Mouse (Mus musculus): ENCODE data around the gene Plekha7.

The Plekha7 gene

DNA sequence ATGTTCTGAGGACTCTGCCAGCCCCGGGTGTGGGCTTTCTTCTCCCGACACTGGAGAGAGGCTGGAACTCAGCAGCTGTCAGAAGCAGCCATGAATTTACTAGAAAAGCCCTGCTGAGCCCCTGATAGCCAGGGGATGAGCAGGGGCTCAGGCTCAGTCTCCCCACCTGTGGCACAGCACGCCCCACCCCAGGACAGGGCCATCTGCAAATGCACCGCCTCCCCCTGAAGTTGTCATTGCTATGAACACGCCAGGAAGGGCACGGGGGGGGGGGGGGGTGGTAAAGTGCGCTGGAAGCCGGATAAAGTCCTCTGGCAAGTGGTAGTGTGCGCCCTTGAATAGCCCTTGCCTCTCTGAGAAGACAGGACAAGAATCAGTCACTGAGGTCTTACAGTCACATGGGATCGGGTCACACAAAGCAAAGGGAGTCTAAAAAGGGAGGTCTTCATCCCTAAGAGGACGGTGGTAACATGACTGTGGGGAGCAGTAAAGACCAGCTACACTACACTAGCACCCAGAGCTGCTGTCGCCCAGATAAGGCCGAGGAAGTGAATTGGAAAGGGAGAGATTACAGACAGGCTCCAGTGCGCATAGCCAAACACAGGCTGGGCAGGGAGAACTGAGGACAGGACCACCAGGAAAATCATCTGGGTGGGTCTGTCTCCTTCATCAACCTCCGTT, 61.3 kb downstream of the Plekha7 start:
- no peak for DNase-seq

DNA sequence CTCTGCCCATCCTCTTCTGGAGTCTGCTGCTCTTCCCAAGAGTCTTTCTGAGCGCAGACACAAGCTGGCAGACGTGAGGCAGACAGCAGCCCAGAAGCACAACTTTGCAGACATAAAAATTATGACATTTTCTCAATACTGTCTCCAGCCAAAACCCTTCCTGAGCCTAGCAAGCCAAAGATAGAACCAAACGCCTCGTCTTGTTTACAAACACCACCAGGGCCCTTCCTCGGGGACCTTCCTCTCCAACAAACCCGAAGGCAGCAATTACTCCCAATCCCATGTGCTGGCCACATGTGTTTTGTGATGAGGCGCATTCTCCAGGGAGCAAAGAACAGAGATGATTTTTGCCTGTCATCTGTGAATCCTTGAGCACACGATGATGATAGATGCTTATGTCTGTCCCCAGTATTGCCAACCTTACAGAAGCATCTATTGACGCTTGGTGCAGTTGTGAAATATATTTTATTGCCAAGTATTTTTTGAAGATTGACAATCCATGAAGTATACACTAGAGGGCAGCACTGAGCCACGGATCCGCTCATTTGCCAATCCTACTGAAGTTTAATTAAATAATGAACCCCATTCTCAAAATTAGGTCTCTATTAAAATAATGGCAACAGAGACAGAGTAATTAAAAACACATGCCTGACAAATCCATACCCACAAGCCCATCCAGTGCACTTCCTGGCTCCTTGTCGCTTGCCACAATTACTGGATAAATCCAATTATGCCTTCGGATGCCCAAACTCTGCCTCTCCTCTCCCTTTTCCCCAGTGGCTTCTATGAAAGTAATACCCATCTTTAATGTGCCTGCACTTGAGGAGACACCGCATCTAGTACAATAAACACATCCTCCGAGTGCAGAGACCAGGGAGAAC, 62.1 kb downstream of the Plekha7 start:
- DNase-seq, result no peak

DNA sequence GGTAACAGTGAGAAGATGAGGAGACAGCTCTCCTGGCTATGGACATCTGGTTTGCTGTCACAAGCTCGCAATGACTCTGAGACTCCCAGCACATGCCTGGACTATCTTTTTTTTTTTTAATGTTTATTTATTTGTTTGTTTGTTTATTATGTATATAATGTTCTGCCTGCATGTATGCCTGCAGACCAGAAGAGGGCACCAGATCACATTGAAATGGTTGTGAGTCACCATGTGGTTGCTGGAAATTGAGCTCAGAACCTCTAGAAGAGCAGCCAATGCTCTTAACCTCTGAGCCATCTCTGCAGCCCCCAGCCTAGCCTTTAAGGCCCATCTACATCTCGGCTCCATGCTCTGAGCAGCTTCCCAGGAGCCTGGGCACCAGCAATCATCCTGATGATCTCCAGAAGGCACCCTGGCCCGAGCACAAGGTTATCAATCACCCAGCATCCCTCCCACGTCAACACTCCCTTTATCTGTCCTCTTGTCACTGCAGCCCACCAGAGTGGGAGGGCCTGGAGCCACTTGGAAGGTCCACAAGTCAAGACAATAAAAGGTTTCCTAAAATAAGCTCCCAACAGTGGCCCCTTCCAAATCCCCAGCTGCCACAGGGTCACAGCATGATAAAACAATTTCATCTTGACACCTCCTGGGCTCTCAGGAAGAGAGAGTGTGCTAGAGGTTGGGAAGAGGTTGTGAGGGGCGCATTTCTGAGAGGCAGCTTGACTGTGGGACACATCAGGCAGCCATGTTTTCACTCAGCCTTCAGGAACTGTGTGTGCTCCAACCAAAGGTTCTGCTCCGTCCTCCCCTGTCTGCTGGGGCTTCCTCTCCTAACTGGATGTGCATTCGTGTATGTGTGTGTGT, 63.6 kb downstream of the Plekha7 start:
- DNase-seq, result no peak

DNA sequence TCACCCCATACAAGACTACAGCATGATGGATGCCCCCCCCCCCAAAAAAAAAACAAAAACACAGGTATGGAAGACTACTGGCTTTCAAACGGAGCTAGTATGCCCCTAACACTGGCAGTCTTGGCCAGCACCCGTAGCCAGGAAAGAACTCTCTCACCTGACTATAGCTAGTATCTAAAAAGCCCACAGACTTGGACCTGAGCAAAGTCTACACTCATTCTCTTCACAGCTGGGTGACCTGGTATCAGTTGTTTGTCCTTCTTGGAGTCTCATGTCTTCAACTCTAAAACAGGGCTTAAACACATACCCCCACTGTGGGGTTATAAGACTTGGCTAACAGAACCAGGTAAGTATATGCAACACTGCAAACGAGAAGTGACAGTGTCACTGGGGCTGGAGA, 65.4 kb downstream of the Plekha7 start:
- no peak for DNase-seq

DNA sequence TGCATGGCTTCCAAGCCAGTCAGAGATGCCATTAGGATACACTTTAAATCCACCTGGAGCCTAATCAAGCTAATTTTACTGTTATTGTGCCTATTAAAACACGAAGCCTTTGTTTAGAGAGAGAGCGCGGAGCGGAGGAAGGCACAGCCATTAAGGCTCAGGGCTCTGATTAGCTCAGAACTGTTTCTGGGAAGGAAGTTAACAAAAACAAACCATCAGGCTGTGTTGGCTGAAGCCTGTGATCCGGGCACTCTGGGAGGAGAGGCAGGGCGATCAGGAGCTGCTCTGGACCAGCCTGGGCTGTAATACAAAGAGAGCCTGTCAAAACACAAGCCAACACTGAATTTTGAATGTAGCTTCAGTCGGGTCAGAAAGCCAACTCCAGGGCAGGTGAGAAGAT, 66.6 kb downstream of the Plekha7 start:
- DNase-seq, result no peak

DNA sequence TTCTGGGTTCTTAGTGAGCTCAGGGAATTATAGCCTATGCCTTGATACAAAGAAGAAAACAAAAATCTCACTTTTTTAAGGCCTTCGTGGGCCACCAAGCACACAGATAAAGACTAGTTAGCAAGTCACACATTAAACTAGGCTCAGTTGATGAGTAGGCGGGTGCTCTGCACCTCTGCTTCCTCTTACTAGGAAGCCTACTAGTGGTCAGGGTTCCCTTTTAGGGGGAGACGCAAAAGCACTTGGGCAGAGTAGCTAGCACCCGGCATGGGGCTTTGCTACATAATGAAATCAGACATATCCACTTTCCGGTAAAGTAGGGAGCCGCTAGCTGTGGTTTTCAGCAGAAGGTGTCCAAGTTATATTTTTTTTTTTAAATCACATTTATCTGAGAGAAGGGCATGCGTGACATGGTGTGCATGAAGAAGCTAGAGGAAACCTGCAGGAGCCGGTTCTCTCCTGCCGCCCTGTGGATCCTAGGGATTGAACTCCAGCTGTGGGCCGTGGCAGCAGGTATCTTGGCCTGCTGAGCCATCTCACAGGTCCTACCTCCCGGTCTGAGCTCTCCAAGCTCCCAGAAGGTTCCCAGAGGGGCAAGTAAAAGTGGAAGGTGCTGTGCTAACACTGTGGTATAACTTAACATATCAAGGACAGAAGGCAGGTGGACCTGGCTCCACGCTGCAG, 67.2 kb downstream of the Plekha7 start:
- no peak for DNase-seq

DNA sequence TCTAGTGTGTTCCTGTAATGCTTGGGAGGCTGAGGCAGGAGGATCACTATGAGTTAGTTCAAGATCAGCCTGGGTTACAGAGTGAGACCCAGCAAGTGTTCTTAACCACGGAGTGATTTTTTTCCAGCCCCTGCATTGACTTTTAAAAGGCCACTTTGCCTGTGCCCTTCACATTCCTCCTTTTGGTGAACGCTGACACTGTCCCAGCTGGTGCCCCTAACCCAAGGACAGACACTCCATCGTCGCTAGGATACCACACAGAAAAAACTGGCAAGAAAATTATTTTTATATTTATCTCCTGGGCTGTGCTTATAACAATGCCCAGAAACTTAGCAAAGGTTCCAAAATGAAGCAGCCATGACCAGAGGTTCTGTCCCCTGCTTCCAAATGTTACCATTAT, 67.8 kb downstream of the Plekha7 start:
- DNase-seq, result no peak

DNA sequence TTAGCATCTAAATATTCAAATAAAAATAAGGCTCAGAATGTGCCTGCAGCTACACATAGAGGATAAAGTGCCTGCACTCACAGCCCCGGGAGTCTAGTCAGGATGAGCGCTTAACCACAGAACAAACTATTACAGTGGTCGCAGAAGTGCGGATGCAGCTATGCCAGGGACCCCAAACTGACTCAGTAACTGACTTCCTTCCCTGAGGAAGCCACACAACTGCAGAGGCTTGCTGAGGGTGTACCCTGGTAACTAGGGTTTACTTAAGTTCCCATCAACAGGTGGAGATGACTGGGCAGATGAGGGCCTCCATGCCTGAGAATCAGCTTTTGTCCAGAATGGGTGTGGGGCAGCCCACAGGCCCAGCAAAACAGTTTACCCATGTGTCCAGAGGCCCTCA, 69.9 kb downstream of the Plekha7 start:
- DNase-seq, result no peak

DNA sequence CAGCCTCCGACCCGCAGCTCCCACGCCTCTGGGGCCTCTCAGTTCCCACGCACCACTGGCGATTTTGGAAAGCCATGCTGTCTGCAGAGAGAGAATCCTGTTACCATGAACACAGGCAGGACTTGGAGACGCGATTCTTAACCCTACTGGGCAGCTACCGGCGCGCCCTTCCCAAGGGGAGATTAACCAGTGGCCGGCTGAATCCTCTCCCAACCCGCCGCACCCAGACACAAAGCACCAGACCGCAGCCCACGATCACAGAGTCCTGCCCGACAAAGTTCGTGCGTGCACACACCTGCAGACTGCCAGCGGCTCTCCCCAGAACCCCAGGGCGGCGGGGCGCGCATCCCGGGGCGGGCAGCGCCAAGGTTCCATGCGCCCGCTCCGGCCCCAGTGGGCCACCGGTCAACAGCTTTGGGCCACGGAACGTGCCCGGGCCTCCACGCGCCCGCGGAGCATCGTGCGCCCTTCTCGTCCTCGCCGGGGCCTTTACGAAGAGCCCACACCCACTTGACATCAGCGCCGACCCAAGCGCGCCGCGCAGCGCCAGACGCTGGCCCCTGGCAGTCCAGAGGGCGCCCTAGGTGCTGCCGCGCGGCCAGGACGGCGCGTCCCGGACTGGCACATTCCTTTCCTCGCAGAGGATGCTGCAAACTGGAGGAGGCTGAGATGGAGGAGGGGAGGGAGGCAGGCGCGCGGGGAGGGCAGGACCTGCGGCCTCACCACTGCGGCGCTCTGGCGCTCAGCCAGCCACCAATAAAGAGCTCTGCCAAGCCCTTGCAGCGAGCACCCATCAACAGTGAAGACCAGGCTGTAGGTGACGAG, 70.8 kb downstream of the Plekha7 start:
- no peak for DNase-seq

DNA sequence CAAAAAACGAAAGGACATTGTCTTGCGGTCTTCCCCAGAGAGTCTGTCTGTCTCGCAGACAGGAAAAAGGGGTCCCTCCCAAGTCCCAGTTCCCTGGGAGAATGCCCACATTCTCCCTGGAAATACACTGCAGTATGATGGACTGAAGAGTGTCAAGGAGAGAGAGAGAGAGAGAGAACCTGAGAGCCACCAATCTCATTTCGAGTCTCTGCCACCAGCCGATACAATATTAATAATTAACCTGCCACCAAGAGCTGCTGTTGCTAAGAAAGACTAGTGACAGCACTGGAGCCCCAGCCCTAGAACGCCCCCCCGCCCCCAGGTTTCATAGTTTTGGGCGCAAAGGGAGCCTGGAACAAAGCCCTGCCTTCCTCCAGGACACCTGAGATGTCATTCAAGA, 71.6 kb downstream of the Plekha7 start:
- DNase-seq, result no peak

DNA sequence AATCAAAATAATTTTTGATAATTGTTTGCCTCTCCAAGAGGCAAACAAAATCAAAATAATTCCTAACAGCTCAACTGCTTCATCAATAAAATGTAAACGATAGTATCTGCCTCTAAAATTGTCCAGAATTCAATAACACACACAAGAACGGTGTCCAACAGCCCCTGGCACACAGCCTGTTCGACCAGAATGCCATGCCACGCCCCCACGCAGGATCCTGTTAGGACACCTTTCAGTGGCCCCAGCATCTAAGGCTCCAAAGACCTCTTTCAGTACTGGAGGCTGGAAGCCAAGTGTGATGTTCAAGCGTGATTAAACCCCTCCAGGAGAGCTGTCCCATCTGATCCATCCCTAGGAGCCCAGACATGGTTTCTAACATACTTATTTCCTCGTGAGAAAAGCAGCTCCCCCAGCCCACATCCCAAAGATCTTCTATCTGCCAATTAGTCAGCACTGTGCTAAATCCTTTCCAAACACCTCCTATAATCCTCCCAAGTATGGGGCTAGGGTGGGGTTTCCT, 73.8 kb downstream of the Plekha7 start:
- DNase-seq, result no peak

DNA sequence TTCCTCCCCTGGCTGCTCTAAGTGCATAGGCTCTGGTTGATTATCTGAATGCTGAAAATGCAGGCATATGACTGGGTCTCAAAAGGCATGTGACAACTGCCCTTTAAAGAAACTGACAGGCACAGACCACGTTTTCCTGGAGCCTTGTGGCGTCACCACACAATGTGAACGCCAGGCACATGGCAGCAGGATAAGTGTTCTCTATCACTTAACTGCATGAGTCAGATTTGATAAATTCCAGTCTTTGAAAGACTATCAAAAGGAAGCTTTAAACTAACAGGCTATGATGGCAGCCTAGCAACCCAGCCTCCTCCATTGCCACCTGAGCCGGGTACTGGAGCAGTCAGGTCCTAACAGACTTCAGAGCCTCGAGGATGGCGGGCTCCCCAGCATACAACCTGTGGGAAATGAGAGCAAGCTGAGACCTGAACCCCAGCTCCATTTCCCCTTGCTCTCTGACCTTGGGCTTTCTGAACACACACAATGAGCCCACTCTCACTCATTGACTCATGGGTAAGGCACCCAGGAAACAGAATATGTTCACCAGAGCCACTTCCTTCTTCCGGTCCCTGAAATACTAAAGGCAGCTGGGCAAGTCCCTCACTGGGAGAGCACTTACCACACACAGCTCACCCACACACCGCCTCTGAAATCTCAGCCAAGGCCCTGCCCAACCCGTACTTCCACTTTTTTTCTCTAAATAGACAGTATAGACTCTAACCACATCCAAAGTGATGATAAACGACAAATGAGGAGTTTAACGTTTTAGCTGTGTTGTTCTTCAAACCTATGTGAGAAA, 77.2 kb downstream of the Plekha7 start:
- no peak for DNase-seq

DNA sequence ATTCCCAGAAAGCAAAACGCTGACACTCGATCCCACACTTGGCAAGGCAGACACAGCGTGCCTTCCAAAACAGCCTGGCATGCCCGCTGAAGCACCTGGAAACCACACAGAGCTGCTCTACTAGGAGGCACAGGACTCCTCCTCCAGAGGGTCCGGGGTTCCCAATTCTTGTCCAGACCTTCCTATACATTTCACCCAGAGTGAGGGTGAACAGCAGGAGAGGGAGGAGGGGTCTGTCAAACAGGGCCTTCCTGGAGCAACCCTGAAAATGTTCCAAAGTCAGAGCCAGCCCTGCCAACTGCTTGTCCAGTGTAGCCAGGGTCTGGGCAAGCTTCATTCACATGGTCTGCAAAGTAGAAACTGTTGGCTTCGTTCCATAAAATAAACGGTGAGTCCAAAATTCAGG, 81.3 kb downstream of the Plekha7 start:
- no peak for DNase-seq

DNA sequence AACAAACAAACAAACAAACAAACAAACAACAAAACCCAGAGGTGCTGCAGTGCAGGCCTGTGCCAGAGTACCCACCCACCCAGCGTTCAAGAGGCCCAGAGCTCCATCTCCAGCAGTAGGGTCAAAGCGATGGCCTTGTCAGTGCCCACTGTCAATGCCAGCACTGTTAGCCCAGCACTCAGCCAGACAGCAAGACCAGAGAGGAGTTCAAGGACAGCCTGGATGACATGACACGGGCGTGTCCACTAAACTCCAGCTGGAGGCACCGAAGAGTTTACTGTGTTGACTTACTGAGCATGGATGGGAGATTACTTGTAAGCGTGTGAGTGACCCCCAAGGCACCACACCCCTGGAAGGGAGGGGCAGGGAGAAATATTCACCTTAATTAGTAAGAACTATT, 81.9 kb downstream of the Plekha7 start:
- DNase-seq, result no peak

DNA sequence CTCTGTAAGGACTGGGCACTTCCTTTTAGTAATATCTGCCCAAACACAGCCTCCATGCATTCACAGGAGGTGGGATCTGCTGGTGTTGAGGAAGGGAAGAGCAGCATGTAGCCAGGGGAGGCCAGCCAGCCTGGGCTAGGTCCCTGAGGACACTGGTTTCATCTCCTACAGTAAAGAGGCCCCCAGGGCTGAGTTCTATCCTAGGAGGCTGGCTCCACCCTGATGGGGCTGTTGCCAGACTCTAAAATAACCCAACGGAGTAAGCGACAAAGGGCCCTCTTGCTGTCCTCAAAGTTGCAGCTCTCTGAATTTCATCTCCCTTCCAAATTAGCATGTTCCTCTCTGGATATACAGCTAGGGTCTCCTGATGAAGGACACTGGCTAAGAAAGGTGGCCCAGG, 83.6 kb downstream of the Plekha7 start:
- DNase-seq, result no peak

DNA sequence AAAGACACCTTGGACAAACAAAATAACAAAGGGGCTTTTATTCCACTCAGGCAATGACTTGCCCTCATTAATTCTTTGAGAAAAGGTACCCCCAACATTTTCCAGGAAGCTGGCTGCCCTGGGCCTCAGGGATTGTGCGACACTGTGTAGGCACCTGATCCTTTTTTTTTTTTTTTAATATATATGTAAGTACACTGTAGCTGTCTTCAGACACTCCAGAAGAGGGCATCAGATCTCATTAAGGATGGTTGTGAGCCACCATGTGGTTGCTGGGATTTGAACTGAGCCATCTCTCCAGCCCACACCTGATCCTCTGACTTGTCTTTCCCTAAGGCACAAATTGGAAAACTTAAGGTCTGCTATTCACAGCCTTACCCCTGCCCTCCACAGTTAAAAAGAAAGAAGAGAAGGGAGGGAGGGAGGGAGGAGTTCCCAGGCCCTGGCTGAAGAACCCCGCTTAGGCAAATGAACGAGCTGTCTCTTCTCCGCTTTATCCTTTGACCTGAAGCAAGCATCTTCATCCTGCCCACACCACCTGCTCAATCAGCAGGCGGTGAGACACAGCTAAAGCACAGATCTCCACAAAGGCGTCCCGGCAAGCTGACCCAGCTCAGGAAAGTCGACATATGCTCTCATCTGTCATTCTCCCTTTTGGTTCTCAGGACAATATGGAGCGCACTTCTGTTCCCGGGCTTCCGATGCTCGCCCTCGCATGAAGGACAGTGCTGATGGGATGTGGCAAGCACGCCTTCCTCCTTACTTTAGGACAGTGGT, 85.0 kb downstream of the Plekha7 start:
- DNase-seq, result no peak

DNA sequence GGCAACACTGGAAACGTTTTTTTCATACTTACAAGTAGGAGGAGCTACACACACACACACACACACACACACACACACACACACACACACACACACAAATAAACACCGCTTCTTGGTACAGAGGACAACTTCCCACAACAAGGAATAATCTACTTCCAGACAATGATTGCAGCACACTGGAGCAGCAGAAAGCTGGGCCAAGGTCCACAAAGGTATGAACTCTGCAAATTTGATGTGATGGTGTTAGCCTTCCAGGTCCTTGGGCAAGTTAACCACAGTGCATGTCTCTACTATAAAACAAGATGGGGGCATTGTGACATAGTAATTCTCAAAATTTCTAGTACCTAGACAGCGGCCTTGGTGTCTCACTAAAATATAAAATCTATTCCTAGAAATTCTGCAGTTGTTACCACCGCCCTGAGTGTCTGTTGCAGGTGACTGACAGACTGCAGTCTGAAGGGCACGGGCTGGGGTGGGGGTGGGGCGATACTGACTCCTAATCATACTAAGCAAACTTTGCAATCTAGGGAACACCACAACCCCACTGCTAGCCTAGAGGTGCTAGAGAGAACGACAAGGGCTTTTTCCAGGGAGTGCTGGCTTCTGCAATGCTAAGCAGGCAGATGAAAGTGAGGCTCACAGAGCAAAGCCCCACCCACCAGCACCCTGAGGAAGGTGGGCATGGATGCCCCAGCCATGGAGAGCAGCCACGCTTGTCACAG, 85.7 kb downstream of the Plekha7 start:
- no peak for DNase-seq

DNA sequence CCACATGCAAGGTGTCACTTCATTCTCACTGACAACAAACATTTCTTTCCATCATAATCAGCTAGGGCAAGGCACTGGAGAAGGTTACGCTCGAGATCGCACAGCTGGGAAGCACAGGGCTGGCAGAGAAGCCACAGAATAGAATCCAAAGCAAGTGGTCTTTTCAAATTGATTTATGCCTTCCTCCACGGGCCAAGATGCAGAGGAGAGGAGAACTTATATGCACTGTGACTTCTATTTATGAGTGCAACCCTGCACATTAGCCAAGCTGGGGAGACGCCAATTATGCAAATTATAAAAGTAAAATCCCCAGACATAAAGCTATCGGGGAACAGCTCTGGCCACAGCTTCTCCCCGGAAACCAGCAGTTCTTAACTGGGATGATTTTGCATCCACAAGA, 86.3 kb downstream of the Plekha7 start:
- DNase-seq, result no peak

DNA sequence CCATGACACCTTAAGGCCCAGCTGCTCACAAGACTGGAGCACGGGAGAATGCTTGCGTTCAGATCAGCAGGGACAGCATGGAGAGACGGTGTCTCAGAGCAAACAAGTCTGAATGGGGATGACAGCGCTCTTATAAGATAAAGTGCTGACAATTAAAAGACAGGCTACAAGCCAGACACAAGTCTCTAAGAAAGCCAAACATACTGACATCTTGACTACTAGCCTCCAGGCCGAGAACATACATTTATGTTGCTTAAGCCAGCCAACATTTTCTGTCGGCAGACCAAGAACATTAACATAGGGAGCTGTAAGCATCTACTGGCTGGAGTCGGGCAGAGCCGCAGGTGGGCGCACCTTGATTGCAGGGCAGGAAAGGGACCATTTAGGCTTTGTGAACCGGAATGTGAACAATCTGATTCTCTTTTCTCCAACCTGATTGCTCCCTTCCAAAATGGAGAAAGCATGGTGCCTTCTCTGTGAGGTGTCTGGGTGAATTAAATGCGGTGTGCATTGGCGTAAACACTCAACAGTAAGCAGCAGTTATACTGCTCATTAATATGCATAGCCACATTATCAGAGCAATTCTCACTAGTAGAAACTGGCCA, 88.0 kb downstream of the Plekha7 start:
- no peak for DNase-seq
